Mouse (Mus musculus): ENCODE data around the gene Ceacam2.

DNA sequence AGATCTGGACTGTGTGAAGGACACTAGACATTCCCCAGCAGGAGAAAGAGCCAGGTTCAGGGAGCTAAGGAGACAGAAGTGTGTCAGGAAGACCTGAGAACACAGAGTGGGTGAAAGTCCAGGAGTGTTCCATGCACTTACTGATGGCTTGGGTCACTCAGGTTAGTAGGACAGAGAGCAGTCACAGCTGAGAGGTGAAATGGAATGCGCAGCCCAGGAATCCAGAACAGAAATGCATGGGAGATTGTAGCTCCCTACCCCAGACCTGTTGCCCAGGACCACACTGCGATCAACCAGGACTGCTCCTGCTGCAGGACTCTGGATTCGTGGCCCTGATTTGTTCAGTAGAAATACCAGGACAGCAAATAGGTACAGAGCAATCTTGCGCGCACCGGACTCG is 29.1 kb upstream of the Ceacam2 start:
- TF ChIP-seq ZNF384 (IDR thresholded peaks at IDR 0.05; ENCODE audit: low read depth, low read length): no peak
- TF ChIP-seq CHD2 (IDR thresholded peaks at IDR 0.05; ENCODE audit: low read depth, low read length): no peak
- TF ChIP-seq ZC3H11A (IDR thresholded peaks at IDR 0.05; ENCODE audit: borderline replicate concordance, low read depth, low read length): no peak
- TF ChIP-seq MAFK (IDR thresholded peaks at IDR 0.05; ENCODE audit: insufficient read depth, low read depth, low read length): no peak

All from ES-E14 (cell line).